Mouse (Mus musculus): ENCODE data around the gene Supt6.

- TF ChIP-seq CTCF (IDR thresholded peaks at IDR 0.05; ENCODE audit: insufficient read depth, low read length) = no peak
- TF ChIP-seq POLR2A (IDR thresholded peaks at IDR 0.05; ENCODE audit: borderline replicate concordance, extremely low read depth, low read depth, low read length) = no peak
Measured at GRCm38 (mm10) chr11:78161968-78162367, 83.8 kb downstream of the Supt6 start.

All from lung, adult 2 months (tissue).